Mouse (Mus musculus): ENCODE data around the gene Zdhhc14. TPM values are rescaled to one million over a fixed set of nuclear protein-coding genes. Genes with fewer than 3 reads are reported as not detected.

Gene Zdhhc14
- polyA plus RNA-seq, 1 experiment from 2014 or later = 6.1 TPM

Other genes starting within 250 kb of the Zdhhc14 start
- gene Ldhal6b, start 73.8 kb upstream of the Zdhhc14 start, polyA plus RNA-seq (2016; fragmentation: Nextera tagmentation; extraction: Ambion mirVana) = not detected in 2 replicates
- gene Tmem242, start 52.3 kb upstream of the Zdhhc14 start, polyA plus RNA-seq (2016; fragmentation: Nextera tagmentation; extraction: Ambion mirVana) = 114 and 115 TPM in 2 replicates

Measured in hindbrain, embryonic 12.5 days (tissue).